Mouse (Mus musculus) MEL (cell line): ENCODE measurements around the gene Unc119b. TPM values are rescaled to one million over a fixed set of nuclear protein-coding genes. Genes with fewer than 3 reads are reported as not detected.

Source experiments
- DNase-seq: peaks from one replicate; pipeline ENCODE4 v3.0.0; 2011; ENCODE audit warnings: low read depth, low spot score
- H3K27ac ChIP-seq: 2 replicates; pipeline ENCODE4 v1.5.1; 2012; ENCODE audit warnings: low read depth, mild to moderate bottlenecking, control low read depth, low read length, moderate library complexity; ENCODE audit not compliant: control insufficient read depth
- H3K27me3 ChIP-seq, 2 experiments: fragments of 150-350 bp in 1 of 2; sonication (generic) in 1 of 2; 2 replicates each; pipeline ENCODE4 v1.6.1; 2012; ENCODE audit warnings: low read length in 2 of 2, mild to moderate bottlenecking in 2 of 2, improper control_type of control experiment in 1 of 2, moderate library complexity in 1 of 2; ENCODE audit not compliant: insufficient read depth in 2 of 2, control insufficient read depth in 1 of 2
- H3K36me3 ChIP-seq, 2 experiments: 2 replicates each; pipeline ENCODE4 v1.6.1; 2012 to 2014; ENCODE audit warnings: low read length in 2 of 2, improper control_type of control experiment in 1 of 2, inconsistent platforms in 1 of 2, mild to moderate bottlenecking in 1 of 2; ENCODE audit not compliant: insufficient read depth in 2 of 2, control insufficient read depth in 1 of 2
- H3K4me1 ChIP-seq, 2 experiments: fragments of 150-350 bp in 1 of 2; sonication (generic) in 1 of 2; 2 replicates each; pipeline ENCODE4 v1.6.1; 2012; ENCODE audit warnings: low read length in 2 of 2, improper control_type of control experiment in 1 of 2, mild to moderate bottlenecking in 1 of 2; ENCODE audit not compliant: insufficient read depth in 2 of 2, control insufficient read depth in 1 of 2
- H3K4me3 ChIP-seq, 2 experiments: fragments of 150-350 bp in 1 of 2; sonication (generic) in 1 of 2; 2 replicates each; pipeline ENCODE4 v1.5.1; 2012; ENCODE audit warnings: low read depth in 2 of 2, low read length in 2 of 2, mild to moderate bottlenecking in 2 of 2, moderate library complexity in 2 of 2, control low read depth in 1 of 2, improper control_type of control experiment in 1 of 2; ENCODE audit not compliant: control insufficient read depth in 1 of 2, insufficient read depth in 1 of 2
- H3K79me2 ChIP-seq: 2 replicates; pipeline ENCODE4 v1.6.1; 2012; ENCODE audit warnings: mild to moderate bottlenecking, low read length, moderate library complexity; ENCODE audit not compliant: control insufficient read depth, poor library complexity, insufficient read depth
- H3K9ac ChIP-seq: 2 replicates; pipeline ENCODE4 v1.6.1; 2012; ENCODE audit warnings: low read depth, mild to moderate bottlenecking, control low read depth, low read length, moderate library complexity; ENCODE audit not compliant: control insufficient read depth, poor library complexity, severe bottlenecking
- H3K9me3 ChIP-seq: fragments of 150-350 bp; sonication (generic); replicated peaks from 2 replicates; pipeline ENCODE4 v1.6.1; 2012; ENCODE audit warnings: mild to moderate bottlenecking, low read length, improper control_type of control experiment, moderate library complexity; ENCODE audit not compliant: insufficient read depth
- BHLHE40 ChIP-seq: IDR thresholded peaks from 2 replicates; pipeline ENCODE4 v1.6.1; 2012; ENCODE audit warnings: low read depth, mild to moderate bottlenecking, inconsistent platforms, low read length, improper control_type of control experiment, borderline replicate concordance
- E2F4 ChIP-seq: IDR thresholded peaks from 2 replicates; pipeline ENCODE4 v1.6.1; 2011; ENCODE audit warnings: low read depth, low read length, improper control_type of control experiment, borderline replicate concordance
- ELF1 ChIP-seq: IDR thresholded peaks from 2 replicates; pipeline ENCODE4 v1.6.1; 2014; ENCODE audit warnings: low read depth, mild to moderate bottlenecking, inconsistent platforms, low read length, improper control_type of control experiment, moderate library complexity
- EP300 ChIP-seq, 2 experiments: IDR thresholded peaks; 2 replicates each; pipeline ENCODE4 v1.6.1; 2011; ENCODE audit warnings: improper control_type of control experiment in 2 of 2, low read length in 2 of 2, low read depth in 1 of 2, mild to moderate bottlenecking in 1 of 2
- ETS1 ChIP-seq: IDR thresholded peaks from 2 replicates; pipeline ENCODE4 v1.6.1; 2012; ENCODE audit warnings: low read depth, mild to moderate bottlenecking, inconsistent platforms, low read length, improper control_type of control experiment, moderate library complexity
- GABPA ChIP-seq: IDR thresholded peaks from 2 replicates; pipeline ENCODE4 v1.6.1; 2012; ENCODE audit warnings: low read depth, mild to moderate bottlenecking, inconsistent platforms, low read length, improper control_type of control experiment, moderate library complexity
- JUND ChIP-seq: IDR thresholded peaks from 2 replicates; pipeline ENCODE4 v1.6.1; 2011; ENCODE audit warnings: low read depth, mild to moderate bottlenecking, improper control_type of control experiment, low read length
- KAT2A ChIP-seq: conservative IDR thresholded peaks from 2 replicates; pipeline ENCODE4 v1.6.1; 2012; ENCODE audit warnings: low read depth, low read length, improper control_type of control experiment, inconsistent platforms
- MAX ChIP-seq: IDR thresholded peaks from 2 replicates; pipeline ENCODE4 v1.6.1; 2011; ENCODE audit warnings: low read length, improper control_type of control experiment
- MAZ ChIP-seq: IDR thresholded peaks from 2 replicates; pipeline ENCODE4 v1.6.1; 2012; ENCODE audit warnings: low read depth, mild to moderate bottlenecking, inconsistent platforms, low read length, improper control_type of control experiment
- MEF2A ChIP-seq: IDR thresholded peaks from 2 replicates; pipeline ENCODE4 v1.6.1; 2014; ENCODE audit warnings: low read depth, mild to moderate bottlenecking, inconsistent platforms, low read length, improper control_type of control experiment; ENCODE audit not compliant: poor library complexity, insufficient replicate concordance, severe bottlenecking; ENCODE audit errors: extremely low read depth
- MXI1 ChIP-seq: IDR thresholded peaks from 2 replicates; pipeline ENCODE4 v1.6.1; 2011; ENCODE audit warnings: mild to moderate bottlenecking, low read depth, low read length, improper control_type of control experiment
- MYC ChIP-seq: IDR thresholded peaks from 2 replicates; pipeline ENCODE4 v1.6.1; 2011; ENCODE audit warnings: low read depth, mild to moderate bottlenecking, low read length, improper control_type of control experiment, moderate library complexity
- NELFE ChIP-seq: IDR thresholded peaks from 2 replicates; pipeline ENCODE4 v1.6.1; 2011; ENCODE audit warnings: low read depth, low read length, improper control_type of control experiment
- POLR2A ChIP-seq, 2 experiments: IDR thresholded peaks; 2 replicates each; pipeline ENCODE4 v1.6.1; 2011 to 2012; ENCODE audit warnings: low read length in 2 of 2, mild to moderate bottlenecking in 2 of 2, control low read depth in 1 of 2, improper control_type of control experiment in 1 of 2, low read depth in 1 of 2, moderate library complexity in 1 of 2; ENCODE audit not compliant: control insufficient read depth in 1 of 2, insufficient read depth in 1 of 2, poor library complexity in 1 of 2
- POLR2AphosphoS2 ChIP-seq: IDR thresholded peaks from 2 replicates; pipeline ENCODE4 v1.6.1; 2011; ENCODE audit warnings: low read length, improper control_type of control experiment
- SIN3A ChIP-seq: IDR thresholded peaks from 2 replicates; pipeline ENCODE4 v1.6.1; 2012; ENCODE audit warnings: low read length, improper control_type of control experiment, inconsistent platforms
- TBP ChIP-seq: IDR thresholded peaks from 2 replicates; pipeline ENCODE4 v1.8.0; 2011; ENCODE audit warnings: low read depth, low read length, improper control_type of control experiment
- USF1 ChIP-seq: IDR thresholded peaks from 2 replicates; pipeline ENCODE4 v1.6.1; 2014; ENCODE audit warnings: low read depth, mild to moderate bottlenecking, inconsistent platforms, low read length, improper control_type of control experiment, moderate library complexity
- ZC3H11A ChIP-seq: IDR thresholded peaks from 2 replicates; pipeline ENCODE4 v1.6.1; 2012; ENCODE audit warnings: low read depth, mild to moderate bottlenecking, inconsistent platforms, low read length, improper control_type of control experiment
- ZMIZ1 ChIP-seq: IDR thresholded peaks from 2 replicates; pipeline ENCODE4 v1.6.1; 2012; ENCODE audit warnings: low read depth, mild to moderate bottlenecking, inconsistent platforms, low read length, improper control_type of control experiment, moderate library complexity
- polyA plus RNA-seq, 2 experiments: library from polyadenylated mRNA; stranded (reverse) in 1 of 2; unstranded in 1 of 2; fragments of >175 nt in 1 of 2; fragments of >200 nt in 1 of 2; gene quantifications; 2 replicates each; pipeline versions ENCODE4 v1.2.1 to v1.2.4; 2012; ENCODE audit warnings: low replicate concordance in 2 of 2, low read depth in 1 of 2; ENCODE audit not compliant: insufficient read length in 2 of 2, insufficient read depth in 1 of 2, missing spikeins in 1 of 2
- total RNA-seq: library from RNA; depleted of rRNA; stranded (reverse); fragments of 300-350 nt; gene quantifications from 2 replicates; pipeline ENCODE4 v1.2.3, GENCODE M21; 2012

Unc119b gene
- total and polyA plus RNA-seq, 3 experiments = 18.6 to 25.7 TPM; not detected in 1

- TF ChIP-seq MEF2A (no peak), GABPA (no peak)
These were observed 36.6 kb downstream of the Unc119b start, which contains the start of gene Gm10401 (continued) for GRCm38 (mm10) chr5:115098195-115098594.

GRCm38 (mm10) chr5:115091776-115092175, 43.0 kb downstream of the Unc119b start:
- H3K4me1 ChIP-seq = 0 out of 4 replicates have a peak, but pooled peaks cover 0 to 3% of the 10 kb centered on the region in 2 experiments
- no peak overlapping the region for H3K27ac ChIP-seq
- peaks cover 3 to 38% of the 10 kb centered on the region in 2 experiments; a peak in 2 of 4 replicates for H3K36me3 ChIP-seq
- H3K79me2 ChIP-seq = 0 out of 2 replicates have a peak, but pooled peaks cover 2% of the 10 kb centered on the region
- DNase-seq = no peak
- H3K4me3 ChIP-seq = no peak overlapping the region
- H3K9ac ChIP-seq = no peak overlapping the region
- no peaks in the 10 kb centered on the region for H3K27me3 ChIP-seq
- H3K9me3 ChIP-seq = no peaks in the 10 kb centered on the region
- TF ChIP-seq POLR2A (IDR thresholded peaks at IDR 0.05; ENCODE audit: control insufficient read depth in 1 of 2, insufficient read depth in 1 of 2, low read depth in 1 of 2, low read length in 2 of 2, poor library complexity in 1 of 2) (no peak), ELF1 (no peak), TBP (no peak), MXI1 (no peak), ZMIZ1 (no peak), MEF2A (no peak), MAX (no peak), USF1 (no peak), MYC (no peak), BHLHE40 (no peak), KAT2A (no peak), EP300 (IDR thresholded peaks at IDR 0.05; ENCODE audit: low read depth in 1 of 2, low read length in 2 of 2) (no peak), ETS1 (no peak), POLR2AphosphoS2 (no peak), MAZ (no peak), JUND (no peak), NELFE (no peak), SIN3A (no peak), E2F4 (no peak), ZC3H11A (no peak)
